9 mouse cellular contexts compared by ENCODE assay signal in the genomic region with DNA sequence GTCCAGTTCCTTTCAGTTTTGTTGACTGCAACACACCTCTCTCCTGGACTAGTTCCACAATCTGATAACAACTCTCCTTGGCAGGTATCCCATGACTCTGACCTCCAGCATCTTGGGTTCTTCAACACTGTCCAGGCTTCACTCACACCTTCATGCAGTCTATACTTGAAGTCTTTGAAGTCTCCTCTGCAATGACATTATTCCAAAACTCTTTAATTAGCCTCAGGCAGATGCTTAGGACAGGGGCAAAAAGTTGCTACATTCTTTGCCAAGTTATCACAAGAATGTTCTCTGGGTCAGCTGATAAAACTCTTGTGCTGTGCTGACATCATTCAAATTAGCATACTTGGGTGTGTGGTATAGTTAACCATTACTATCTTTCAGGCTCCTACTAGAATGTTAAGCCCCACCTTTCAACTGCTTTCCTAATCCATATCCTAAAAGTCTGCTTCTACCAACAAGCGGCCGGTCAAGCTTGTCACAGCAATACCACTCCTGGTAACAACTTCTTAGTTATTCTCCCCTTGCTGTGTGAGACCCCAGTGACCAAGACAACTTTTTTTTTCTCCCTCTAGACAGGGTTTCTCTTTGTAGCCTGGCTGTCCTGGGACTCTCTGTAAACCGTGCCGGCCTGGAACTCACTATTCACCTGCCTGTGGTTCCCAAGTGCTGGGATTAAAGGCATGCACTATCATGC. TPM values are rescaled to one million over a fixed set of nuclear protein-coding genes. Genes with fewer than 3 reads are reported as not detected.
DNase-seq lines count a peak whose midpoint lies in the region; ATAC-seq and TF ChIP-seq lines count a peak whose summit lies in the region.
"Had no signal": no experiment of that assay in that cellular context is flagged by ENCODE, and none has a peak within 500 bp of the region (broad histone marks: within the 10 kb centered on the region; RNA-seq: fewer than 3 reads in every experiment).

No protein-coding gene starts in this region.

- H3K4me3 ChIP-seq in gastrocnemius, adult 2 months = no peak overlapping the region
- H3K4me3 ChIP-seq: left cerebral cortex, adult 2 months had no signal

- intact Hi-C loops in gastrocnemius, adult 2 months (cut with DNase I) = no loop called here

- no peak for TF ChIP-seq CTCF in gastrocnemius, adult 2 months (IDR thresholded peaks at IDR 0.05)

- H3K27ac ChIP-seq in gastrocnemius, adult 2 months = peak overlapping the region; percentile 60
- H3K27ac ChIP-seq: left cerebral cortex, adult 2 months had no signal

- ATAC-seq in erythroid progenitor cell, adult 5-6 weeks (replicated peaks; ENCODE audit: low FRiP score, poor library complexity, severe bottlenecking) = peak; percentile 97
- peak; percentile 97 for ATAC-seq in megakaryocyte-erythroid progenitor cell, adult 5-6 weeks (replicated peaks; ENCODE audit: low FRiP score, low TSS enrichment, poor library complexity, severe bottlenecking)

- DNase-seq in gastrocnemius, adult 2 months = no peak
- DNase-seq in gastrocnemius, adult 8-10 months (ENCODE audit: low spot score in 2 of 2) = no peak
- DNase-seq in kidney, adult 9 months = peak; percentile 49
- DNase-seq in layer of hippocampus, adult 8-10 months (ENCODE audit: low spot score in 2 of 2) = no peak
- no peak for DNase-seq in testis, postnatal 14 days (ENCODE audit: low spot score)
- DNase-seq in ovary, postnatal 10 days (ENCODE audit: low spot score) = no peak

RNA-seq across cellular contexts. Expression of a gene that starts 13.8 kb away (rescaled TPM):
- total RNA-seq in gastrocnemius, adult 2 months (2021) = 100 to 1,000 TPM; 486 TPM
- 100 to 1,000 TPM; 442 to 503 (median 471) TPM for total RNA-seq in gastrocnemius, adult 8-10 months (2022)
- 194 and 207 TPM in 2 replicates for total RNA-seq in erythroid progenitor cell, adult 5-6 weeks (2015; ENCODE audit: low replicate concordance)
- 395 and 426 TPM in 2 replicates for total RNA-seq in erythroid progenitor cell, adult 5-6 weeks (2017; ENCODE audit: low replicate concordance)
- 102 and 177 TPM in 2 replicates for total RNA-seq in megakaryocyte-erythroid progenitor cell, adult 5-6 weeks (2014; fragmentation: Nextera tagmentation)
- total RNA-seq in megakaryocyte-erythroid progenitor cell, adult 5-6 weeks (2017) = 203 and 224 TPM in 2 replicates
- 100 to 1,000 TPM; 366 to 393 (median 386) TPM for total RNA-seq in layer of hippocampus, adult 8-10 months (2022)
